Mouse (Mus musculus): ENCODE measurements around the gene Igfbp4.

Gene Igfbp4

GRCm38 (mm10) chr11:99080902-99081543 lies 40.0 kb downstream of the Igfbp4 start:
- no peak for DNase-seq (ENCODE audit: low spot score)

- no peak for DNase-seq (ENCODE audit: low spot score)
Observed at GRCm38 (mm10) chr11:99081566-99081965, 40.5 kb downstream of the Igfbp4 start.

- DNase-seq (ENCODE audit: low spot score): no peak
Observed at GRCm38 (mm10) chr11:99082098-99082497, 41.1 kb downstream of the Igfbp4 start.

GRCm38 (mm10) chr11:99083516-99083915 lies 42.5 kb downstream of the Igfbp4 start:
- no peak for DNase-seq (ENCODE audit: low spot score)

GRCm38 (mm10) chr11:99084366-99084765 lies 43.3 kb downstream of the Igfbp4 start:
- DNase-seq (ENCODE audit: low spot score): no peak

GRCm38 (mm10) chr11:99088486-99088885 lies 47.4 kb downstream of the Igfbp4 start:
- no peak for DNase-seq (ENCODE audit: low spot score)

- no peak for DNase-seq (ENCODE audit: low spot score)
Observed at GRCm38 (mm10) chr11:99089077-99089601, 48.1 kb downstream of the Igfbp4 start, which contains the start of gene Tns4. Tns4 (minus strand) TSS chr11:99089306.

GRCm38 (mm10) chr11:99090391-99090790 lies 49.3 kb downstream of the Igfbp4 start:
- no peak for DNase-seq (ENCODE audit: low spot score)

- DNase-seq (ENCODE audit: low spot score): no peak
Observed at GRCm38 (mm10) chr11:99091666-99092065, 50.6 kb downstream of the Igfbp4 start.

GRCm38 (mm10) chr11:99093740-99094139 lies 52.7 kb downstream of the Igfbp4 start:
- DNase-seq (ENCODE audit: low spot score): no peak

GRCm38 (mm10) chr11:99094911-99095676 lies 54.0 kb downstream of the Igfbp4 start:
- no peak for DNase-seq (ENCODE audit: low spot score)

- no peak for DNase-seq (ENCODE audit: low spot score)
Observed at GRCm38 (mm10) chr11:99095759-99096158, 54.7 kb downstream of the Igfbp4 start.

- DNase-seq (ENCODE audit: low spot score): no peak
Observed at GRCm38 (mm10) chr11:99096417-99096816, 55.4 kb downstream of the Igfbp4 start.

- no peak for DNase-seq (ENCODE audit: low spot score)
Observed at GRCm38 (mm10) chr11:99096996-99097774, 56.1 kb downstream of the Igfbp4 start.

GRCm38 (mm10) chr11:99098924-99099323 lies 57.9 kb downstream of the Igfbp4 start:
- no peak for DNase-seq (ENCODE audit: low spot score)

GRCm38 (mm10) chr11:99099516-99099915 lies 58.5 kb downstream of the Igfbp4 start:
- DNase-seq (ENCODE audit: low spot score): no peak

- no peak for DNase-seq (ENCODE audit: low spot score)
Observed at GRCm38 (mm10) chr11:99100215-99100614, 59.2 kb downstream of the Igfbp4 start.

GRCm38 (mm10) chr11:99101693-99102092 lies 60.6 kb downstream of the Igfbp4 start:
- no peak for DNase-seq (ENCODE audit: low spot score)

- no peak for DNase-seq (ENCODE audit: low spot score)
Observed at GRCm38 (mm10) chr11:99102575-99103270, 61.7 kb downstream of the Igfbp4 start.
